Mouse (Mus musculus) WW6 (cell line): ENCODE results near the gene Rab34.

ENCODE experiments used
- DNase-seq: peaks from one replicate; pipeline ENCODE4 v3.0.0-alpha.2; 2013; ENCODE audit warnings: low read depth, low spot score

Rab34 gene

GRCm38 (mm10) chr11:78213086-78213817 is 25.0 kb downstream of the Rab34 start:
- DNase-seq, result no peak

DNA sequence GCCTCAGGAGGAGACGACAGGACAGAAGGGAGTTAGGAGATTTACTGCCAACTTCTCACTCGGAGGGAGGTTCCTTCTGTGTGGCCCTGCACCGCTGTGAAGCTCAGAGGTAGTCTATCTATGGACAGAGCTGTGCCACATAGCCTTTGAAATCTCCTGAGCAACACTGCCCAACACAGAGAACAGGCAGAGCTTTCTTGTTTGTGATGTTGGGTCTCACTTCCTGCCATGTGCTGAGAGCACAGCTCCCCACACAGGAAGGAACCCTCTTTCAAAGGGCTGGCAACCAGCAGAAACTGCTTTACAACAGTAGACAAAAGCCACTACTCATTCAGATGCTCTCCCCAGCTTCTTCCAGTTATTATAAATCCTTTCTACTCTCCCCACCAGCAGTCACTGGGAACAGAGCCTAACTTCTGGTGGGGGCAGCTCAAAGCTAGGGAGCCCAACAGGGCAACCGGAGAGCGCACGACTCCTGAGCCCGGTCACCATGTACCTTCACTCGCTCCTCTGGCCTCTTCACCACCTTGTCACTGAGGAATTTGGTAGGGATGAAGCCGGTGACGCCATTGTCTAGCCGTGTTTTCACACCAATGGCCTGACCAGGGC is 27.6 kb downstream of the Rab34 start:
- no peak for DNase-seq

GRCm38 (mm10) chr11:78223586-78223985 is 35.4 kb downstream of the Rab34 start:
- DNase-seq, result no peak

DNA sequence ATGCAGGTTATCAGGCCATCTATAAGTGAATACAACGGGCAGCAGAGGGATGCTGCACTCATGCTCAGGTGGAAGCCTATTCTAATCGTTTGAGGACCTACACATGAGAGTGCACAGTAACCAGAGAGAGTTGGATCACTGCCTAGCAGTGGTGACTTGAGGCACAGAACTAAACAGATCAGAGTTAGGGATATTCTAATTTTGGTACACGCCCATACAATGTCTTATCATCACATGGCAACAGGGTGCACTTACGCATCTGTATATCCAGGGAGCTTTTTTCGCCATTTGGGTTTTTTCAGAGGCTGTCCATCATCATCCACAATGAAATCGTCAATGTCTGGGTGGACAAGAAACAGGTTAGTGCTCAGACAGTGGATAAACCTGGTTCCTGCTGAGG is 43.3 kb downstream of the Rab34 start:
- DNase-seq, result no peak

DNA sequence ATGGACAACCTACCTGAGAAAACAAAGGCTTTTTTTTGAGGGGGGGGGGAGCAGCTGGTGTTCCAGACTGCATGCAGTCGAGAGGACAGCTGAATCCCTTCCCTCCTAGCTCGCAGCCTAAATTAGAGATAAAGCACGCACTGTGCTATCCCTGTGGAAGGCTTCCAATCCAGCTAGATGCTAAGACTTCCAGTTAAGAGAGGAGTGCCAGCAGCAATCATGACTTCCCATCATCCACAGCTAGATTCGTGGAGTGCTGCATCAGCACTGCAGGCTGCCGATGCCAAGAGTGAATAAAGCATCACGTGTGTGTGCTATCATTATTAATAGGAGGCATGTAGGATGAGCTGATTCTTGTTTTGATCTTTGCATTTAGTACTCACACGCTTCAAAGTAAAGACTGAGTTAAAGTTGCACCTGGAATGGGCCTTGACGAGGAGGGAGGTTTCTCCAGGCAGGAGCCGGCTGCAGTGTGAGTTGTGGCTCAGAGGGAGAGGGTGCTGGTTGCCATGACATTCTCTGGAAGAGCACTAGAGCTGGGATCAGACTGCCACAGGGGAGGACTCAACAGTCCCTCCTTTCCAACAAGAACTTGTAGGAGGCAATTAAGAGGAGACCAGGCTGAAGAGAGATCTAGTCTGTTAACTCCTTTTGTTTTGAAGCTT is 52.1 kb downstream of the Rab34 start:
- DNase-seq, result no peak
